7 mouse cellular contexts compared by ENCODE assay signal in genomic region chr1:59269951-59270689, GRCm38 (mm10). TPM values are rescaled to one million over a fixed set of nuclear protein-coding genes. Genes with fewer than 3 reads are reported as not detected.
DNase-seq lines count a peak whose midpoint lies in the region; ATAC-seq and TF ChIP-seq lines count a peak whose summit lies in the region.

No protein-coding gene starts in this region.

- ATAC-seq in kidney, postnatal 0 days (replicated peaks; ENCODE audit: low FRiP score, low read depth) = no peak
- no peak for ATAC-seq in stomach, embryonic 16.5 days (ENCODE audit: insufficient read depth, low FRiP score)

- H3K4me2 ChIP-seq in kidney, postnatal 0 days (ENCODE audit: low read length) = no peak overlapping the region
- H3K4me2 ChIP-seq in stomach, embryonic 16.5 days (ENCODE audit: low read depth, low read length) = peak overlapping the region; percentile 3; the same call in 1 of the 2 replicates

- 46% methylated on average over 20 of the region's 20 CpGs for WGBS in kidney, postnatal 0 days
- 34% methylated on average over 20 of the region's 20 CpGs for WGBS in stomach, embryonic 16.5 days

- H3K4me3 ChIP-seq in kidney, postnatal 0 days (replicated peaks; ENCODE audit: low read depth, low read length) = no peak overlapping the region
- no peak overlapping the region for H3K4me3 ChIP-seq in stomach, embryonic 16.5 days (replicated peaks; ENCODE audit: low read length)

- H3K4me1 ChIP-seq in kidney, postnatal 0 days (replicated peaks; ENCODE audit: insufficient read depth, low read length) = peaks cover 6% of the 10 kb centered on the region; the same call in 1 of the 2 replicates
- peaks cover 6% of the 10 kb centered on the region for H3K4me1 ChIP-seq in stomach, embryonic 16.5 days (ENCODE audit: control insufficient read depth, insufficient read depth, low read length)

- no peak overlapping the region for H3K9ac ChIP-seq in kidney, postnatal 0 days (ENCODE audit: low read depth, low read length)
- H3K9ac ChIP-seq in stomach, embryonic 16.5 days (ENCODE audit: low read length) = no peak overlapping the region

- no peaks in the 10 kb centered on the region for H3K27me3 ChIP-seq in kidney, postnatal 0 days (ENCODE audit: insufficient read depth, low read length)
- no peaks in the 10 kb centered on the region for H3K27me3 ChIP-seq in stomach, embryonic 16.5 days (ENCODE audit: control insufficient read depth, insufficient read depth, low read length)

- H3K36me3 ChIP-seq in kidney, postnatal 0 days (ENCODE audit: insufficient read depth, low read length) = no peaks in the 10 kb centered on the region
- H3K36me3 ChIP-seq in stomach, embryonic 16.5 days (ENCODE audit: control insufficient read depth, insufficient read depth, low read length) = no peaks in the 10 kb centered on the region

- TF ChIP-seq CTCF in kidney, postnatal 0 days (IDR thresholded peaks at IDR 0.05; ENCODE audit: low read depth) = no peak

- DNase-seq in NIH3T3 (ENCODE audit: low read depth) = peak; percentile 94
- peak; percentile 44 for DNase-seq in adrenal gland, postnatal 10 days
- DNase-seq in gastrocnemius, postnatal 10 days = peak; percentile 13
- peak; percentile 51 for DNase-seq in kidney, postnatal 0 days (ENCODE audit: low spot score)
- DNase-seq in urinary bladder, postnatal 14 days (ENCODE audit: low spot score) = no peak
- DNase-seq in cerebellum, postnatal 36 days = no peak

- no peaks in the 10 kb centered on the region for H3K9me3 ChIP-seq in kidney, postnatal 0 days (replicated peaks; ENCODE audit: low read length)
- no peaks in the 10 kb centered on the region for H3K9me3 ChIP-seq in stomach, embryonic 16.5 days (replicated peaks; ENCODE audit: control insufficient read depth, low read length)

- peak overlapping the region; percentile 36; the same call in 1 of the 2 replicates for H3K27ac ChIP-seq in kidney, postnatal 0 days
- H3K27ac ChIP-seq in stomach, embryonic 16.5 days (ENCODE audit: low read length) = no peak overlapping the region

RNA-seq across cellular contexts. Expression of gene Cdk15, which starts 13.4 kb away (rescaled TPM):
- total RNA-seq in adrenal gland, postnatal 10 days (2021) = not detected
- total RNA-seq in gastrocnemius, postnatal 10 days (2021) = under 1 TPM in 1 of 2 experiments, not detected in 1; 0.21 TPM
- 0.84 and 0.89 TPM in 2 replicates for polyA plus RNA-seq in kidney, postnatal 0 days (2015; fragmentation: Nextera tagmentation; extraction: Ambion mirVana)
- 0.20 and 0.27 TPM in 2 replicates for polyA plus RNA-seq in stomach, embryonic 16.5 days (2015; fragmentation: Nextera tagmentation; extraction: Ambion mirVana)

RNA-seq across cellular contexts. Expression of gene Als2, which starts 33.1 kb away (rescaled TPM):
- 10 to 100 TPM; 15.6 to 16.5 TPM for total RNA-seq in adrenal gland, postnatal 10 days (2021)
- 10 to 100 TPM; 20.0 to 24.1 TPM for total RNA-seq in gastrocnemius, postnatal 10 days (2021)
- polyA plus RNA-seq in kidney, postnatal 0 days (2015; fragmentation: Nextera tagmentation; extraction: Ambion mirVana) = 6.0 and 7.3 TPM in 2 replicates
- 9.2 and 9.7 TPM in 2 replicates for polyA plus RNA-seq in stomach, embryonic 16.5 days (2015; fragmentation: Nextera tagmentation; extraction: Ambion mirVana)

Comparison
In these comparisons a context has a peak if more than half of its experiments do, and no peak if none do; other contexts are left out.
1. DNase-seq: peak in NIH3T3 (single experiment), adrenal gland, postnatal 10 days (single experiment), gastrocnemius, postnatal 10 days (single experiment) and kidney, postnatal 0 days (single experiment); none in urinary bladder, postnatal 14 days (single experiment) and cerebellum, postnatal 36 days (0 of 2).